Mouse (Mus musculus) kidney, adult 2 months (tissue): Measurements from ENCODE around the gene Cstad.

Experiments used
- CTCF ChIP-seq: fragments of 200-500 bp; conservative IDR thresholded peaks from 2 replicates; pipeline ENCODE4 v1.5.1; 2011; ENCODE audit warnings: low read depth, mild to moderate bottlenecking, control low read depth, low read length, moderate library complexity, mixed read lengths; ENCODE audit not compliant: insufficient read depth, insufficient read length
- POLR2A ChIP-seq: fragments of 200-500 bp; IDR thresholded peaks from one replicate; pipeline ENCODE4 v1.6.1; 2011; ENCODE audit warnings: low read depth, low read length, control low read depth

GRCm38 (mm10) chr2:30628374-30628773 is 33.5 kb downstream of the Cstad start:
- TF ChIP-seq CTCF, result no peak
- no peak for TF ChIP-seq POLR2A
